Mouse (Mus musculus): ENCODE data around the gene Rab11fip4. TPM values are rescaled to one million over a fixed set of nuclear protein-coding genes. Genes with fewer than 3 reads are reported as not detected.

Rab11fip4 gene
- polyA plus RNA-seq, 1 experiment from 2014 or later = 1.7 TPM

DNA sequence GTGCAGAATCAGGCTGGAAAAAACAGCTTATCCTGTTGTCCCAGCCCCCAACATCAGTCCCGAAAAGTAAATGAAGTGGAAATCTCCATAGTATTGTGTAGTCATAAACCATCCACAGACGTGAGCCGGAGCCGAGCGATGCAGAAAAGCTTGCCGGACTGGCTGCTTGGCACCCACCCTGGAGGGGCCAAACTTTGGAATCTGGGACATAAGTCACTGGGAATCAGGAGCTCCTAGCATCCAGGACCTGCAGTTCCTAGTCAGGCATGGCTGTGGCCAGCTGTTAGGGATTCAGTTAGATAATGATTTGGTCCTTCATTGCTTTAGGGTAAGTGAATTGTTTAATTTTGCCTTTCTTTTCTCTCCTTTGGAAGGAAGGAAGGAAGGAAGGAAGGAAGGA lies 122.2 kb downstream of the Rab11fip4 start:
- no peaks in the 10 kb centered on the region for H3K27me3 ChIP-seq (replicated peaks; ENCODE audit: control insufficient read depth, insufficient read depth, low read length)
- H3K4me2 ChIP-seq (replicated peaks; ENCODE audit: low read depth) = peak overlapping the region; percentile 98
- no peak overlapping the region for H3K27ac ChIP-seq (ENCODE audit: low read depth, low read length)
- H3K4me1 ChIP-seq (replicated peaks; ENCODE audit: control insufficient read depth, insufficient read depth, low read length) = peaks cover 5% of the 10 kb centered on the region; the same call in 1 of the 2 replicates
- no peak overlapping the region for H3K9ac ChIP-seq (ENCODE audit: low read depth, low read length)
- ATAC-seq = no peak
- WGBS = 16% methylated on average over 6 of the region's 6 CpGs
- no peaks in the 10 kb centered on the region for H3K9me3 ChIP-seq (ENCODE audit: control insufficient read depth)
- peak overlapping the region; percentile 57; the same call in 1 of the 2 replicates for H3K4me3 ChIP-seq (ENCODE audit: low read depth, low read length)
- H3K36me3 ChIP-seq (ENCODE audit: control insufficient read depth, insufficient read depth) = no peaks in the 10 kb centered on the region
- TF ChIP-seq CTCF (IDR thresholded peaks at IDR 0.05; ENCODE audit: low read depth) = no peak

DNA sequence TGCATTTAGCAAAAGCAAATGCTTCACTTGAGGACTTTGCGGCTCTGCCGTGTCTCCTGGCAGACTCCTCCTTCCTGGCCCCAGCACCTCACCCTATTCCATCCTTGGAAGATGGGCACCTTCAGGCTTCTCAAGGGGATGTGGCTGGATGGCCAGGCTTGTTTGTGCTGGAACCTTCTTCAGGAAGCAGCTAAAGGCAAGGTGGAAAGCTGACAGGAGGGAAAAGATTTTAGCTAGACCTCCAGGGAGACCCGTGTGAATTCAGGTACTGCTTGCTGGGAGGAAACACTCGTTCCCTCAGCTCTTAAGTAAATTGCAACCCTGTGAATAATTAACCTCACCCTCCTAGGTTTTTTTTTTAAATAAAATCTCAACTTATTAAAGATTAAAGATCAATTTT lies 122.7 kb downstream of the Rab11fip4 start:
- H3K4me2 ChIP-seq (replicated peaks; ENCODE audit: low read depth) = peak overlapping the region; percentile 98
- no peak overlapping the region for H3K9ac ChIP-seq (ENCODE audit: low read depth, low read length)
- WGBS = 22% methylated on average over 4 of the region's 4 CpGs
- no peaks in the 10 kb centered on the region for H3K9me3 ChIP-seq (ENCODE audit: control insufficient read depth)
- H3K4me1 ChIP-seq (replicated peaks; ENCODE audit: control insufficient read depth, insufficient read depth, low read length) = peaks cover 5% of the 10 kb centered on the region; the same call in 1 of the 2 replicates
- no peaks in the 10 kb centered on the region for H3K27me3 ChIP-seq (replicated peaks; ENCODE audit: control insufficient read depth, insufficient read depth, low read length)
- no peak overlapping the region for H3K27ac ChIP-seq (ENCODE audit: low read depth, low read length)
- H3K4me3 ChIP-seq (ENCODE audit: low read depth, low read length) = no peak overlapping the region
- no peak for TF ChIP-seq CTCF (IDR thresholded peaks at IDR 0.05; ENCODE audit: low read depth)
- ATAC-seq = no peak
- no peaks in the 10 kb centered on the region for H3K36me3 ChIP-seq (ENCODE audit: control insufficient read depth, insufficient read depth)

DNA sequence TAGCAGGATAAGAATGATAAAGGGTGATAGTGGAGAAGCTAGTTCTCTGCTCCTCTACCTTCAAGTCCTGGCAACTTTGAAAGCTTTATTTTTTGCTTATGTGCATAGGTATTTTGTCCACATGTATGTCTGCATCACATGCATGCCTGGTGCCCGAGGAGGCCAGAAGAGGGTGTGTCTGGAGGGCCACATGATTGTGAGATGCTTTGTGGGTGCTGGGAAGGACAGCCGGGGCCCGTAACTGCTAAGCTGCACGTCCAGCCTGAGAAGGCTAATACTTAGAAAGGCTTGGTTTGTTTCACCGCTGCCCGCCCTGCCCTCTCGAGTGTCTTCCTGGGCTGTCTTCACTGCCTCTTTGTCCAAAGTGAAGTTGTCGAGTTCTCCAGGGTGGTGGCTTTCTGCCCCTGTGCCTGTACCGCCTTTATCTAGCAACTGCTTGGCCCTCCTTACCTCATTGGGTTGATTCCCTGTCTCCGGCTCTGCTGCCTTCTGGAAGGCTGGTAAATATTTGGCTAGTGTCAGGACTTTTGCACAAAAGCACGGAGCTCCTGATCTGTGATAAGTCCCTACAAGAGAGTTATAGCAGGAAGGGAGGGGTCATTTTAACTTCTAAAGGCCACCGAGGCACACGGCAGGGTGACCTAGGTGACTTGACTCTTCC lies 123.2 kb downstream of the Rab11fip4 start:
- 0 out of 2 replicates have a peak overlapping the region, but pooled peaks have one; percentile 1 for H3K9ac ChIP-seq (ENCODE audit: low read depth, low read length)
- no peak overlapping the region for H3K4me3 ChIP-seq (ENCODE audit: low read depth, low read length)
- H3K36me3 ChIP-seq (ENCODE audit: control insufficient read depth, insufficient read depth) = no peaks in the 10 kb centered on the region
- H3K4me2 ChIP-seq (replicated peaks; ENCODE audit: low read depth) = peak overlapping the region; percentile 98
- WGBS = 29% methylated on average over 13 of the region's 13 CpGs
- no peak for TF ChIP-seq CTCF (IDR thresholded peaks at IDR 0.05; ENCODE audit: low read depth)
- ATAC-seq = no peak
- H3K4me1 ChIP-seq (replicated peaks; ENCODE audit: control insufficient read depth, insufficient read depth, low read length) = peaks cover 5% of the 10 kb centered on the region; the same call in 1 of the 2 replicates
- H3K9me3 ChIP-seq (ENCODE audit: control insufficient read depth) = no peaks in the 10 kb centered on the region
- H3K27ac ChIP-seq (ENCODE audit: low read depth, low read length) = no peak overlapping the region
- no peaks in the 10 kb centered on the region for H3K27me3 ChIP-seq (replicated peaks; ENCODE audit: control insufficient read depth, insufficient read depth, low read length)

DNA sequence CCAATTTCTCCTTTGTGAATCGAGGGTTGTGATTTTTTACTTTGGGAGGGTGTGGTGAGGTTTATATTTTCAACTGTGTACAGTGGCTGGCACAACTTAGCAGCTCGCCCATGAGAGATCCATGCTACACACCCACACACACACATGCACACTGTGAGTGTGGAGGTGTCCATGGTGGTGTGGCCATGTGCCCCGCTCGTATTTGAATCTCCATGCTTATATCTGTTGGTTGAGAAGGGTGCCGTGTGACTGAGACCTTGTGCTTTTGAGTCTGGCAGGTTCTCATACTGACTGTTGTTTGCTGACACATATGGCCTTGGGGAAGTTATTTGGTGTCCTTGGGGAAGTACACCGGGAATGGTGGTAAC lies 123.7 kb downstream of the Rab11fip4 start:
- no peak for TF ChIP-seq CTCF (IDR thresholded peaks at IDR 0.05; ENCODE audit: low read depth)
- H3K4me1 ChIP-seq (replicated peaks; ENCODE audit: control insufficient read depth, insufficient read depth, low read length) = peaks cover 5% of the 10 kb centered on the region; the same call in 1 of the 2 replicates
- WGBS = 60% methylated on average over 6 of the region's 6 CpGs
- no peaks in the 10 kb centered on the region for H3K36me3 ChIP-seq (ENCODE audit: control insufficient read depth, insufficient read depth)
- H3K9ac ChIP-seq (ENCODE audit: low read depth, low read length) = no peak overlapping the region
- ATAC-seq = no peak
- H3K4me2 ChIP-seq (replicated peaks; ENCODE audit: low read depth) = peak overlapping the region; percentile 98
- no peaks in the 10 kb centered on the region for H3K9me3 ChIP-seq (ENCODE audit: control insufficient read depth)
- H3K4me3 ChIP-seq (ENCODE audit: low read depth, low read length) = no peak overlapping the region
- no peak overlapping the region for H3K27ac ChIP-seq (ENCODE audit: low read depth, low read length)
- no peaks in the 10 kb centered on the region for H3K27me3 ChIP-seq (replicated peaks; ENCODE audit: control insufficient read depth, insufficient read depth, low read length)

DNA sequence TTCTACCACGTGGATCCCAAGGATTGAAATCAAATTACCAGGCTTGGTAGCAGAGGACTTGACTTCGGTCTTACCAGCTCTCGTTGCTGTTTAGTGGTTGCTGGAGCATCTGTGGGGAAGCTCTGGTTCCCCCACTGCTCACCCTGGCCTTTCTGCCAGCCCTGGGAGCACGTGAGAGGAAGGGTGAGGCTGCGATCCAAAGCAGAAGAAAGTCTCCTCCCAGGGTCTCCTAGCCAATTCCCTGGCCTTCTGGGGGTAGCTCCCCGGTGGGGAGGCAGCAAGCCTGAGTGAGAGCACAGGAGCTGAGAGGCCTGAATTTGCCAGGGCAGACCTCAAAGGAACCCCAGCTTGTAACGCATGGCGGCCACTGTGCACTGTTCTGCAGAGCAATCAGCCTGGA lies 124.3 kb downstream of the Rab11fip4 start:
- Histone ChIP-seq H3K27me3 (replicated peaks; ENCODE audit: control insufficient read depth, insufficient read depth, low read length) (no peaks in the 10 kb centered on the region), H3K36me3 (ENCODE audit: control insufficient read depth, insufficient read depth) (no peaks in the 10 kb centered on the region), H3K9ac (ENCODE audit: low read depth, low read length) (no peak overlapping the region), H3K4me3 (ENCODE audit: low read depth, low read length) (no peak overlapping the region), H3K4me1 (replicated peaks; ENCODE audit: control insufficient read depth, insufficient read depth, low read length) (peaks cover 5% of the 10 kb centered on the region; the same call in 1 of the 2 replicates), H3K9me3 (ENCODE audit: control insufficient read depth) (no peaks in the 10 kb centered on the region), H3K27ac (ENCODE audit: low read depth, low read length) (no peak overlapping the region), H3K4me2 (replicated peaks; ENCODE audit: low read depth) (no peak overlapping the region)
- no peak for TF ChIP-seq CTCF (IDR thresholded peaks at IDR 0.05; ENCODE audit: low read depth)
- no peak for ATAC-seq
- 82% methylated on average over 8 of the region's 8 CpGs for WGBS

DNA sequence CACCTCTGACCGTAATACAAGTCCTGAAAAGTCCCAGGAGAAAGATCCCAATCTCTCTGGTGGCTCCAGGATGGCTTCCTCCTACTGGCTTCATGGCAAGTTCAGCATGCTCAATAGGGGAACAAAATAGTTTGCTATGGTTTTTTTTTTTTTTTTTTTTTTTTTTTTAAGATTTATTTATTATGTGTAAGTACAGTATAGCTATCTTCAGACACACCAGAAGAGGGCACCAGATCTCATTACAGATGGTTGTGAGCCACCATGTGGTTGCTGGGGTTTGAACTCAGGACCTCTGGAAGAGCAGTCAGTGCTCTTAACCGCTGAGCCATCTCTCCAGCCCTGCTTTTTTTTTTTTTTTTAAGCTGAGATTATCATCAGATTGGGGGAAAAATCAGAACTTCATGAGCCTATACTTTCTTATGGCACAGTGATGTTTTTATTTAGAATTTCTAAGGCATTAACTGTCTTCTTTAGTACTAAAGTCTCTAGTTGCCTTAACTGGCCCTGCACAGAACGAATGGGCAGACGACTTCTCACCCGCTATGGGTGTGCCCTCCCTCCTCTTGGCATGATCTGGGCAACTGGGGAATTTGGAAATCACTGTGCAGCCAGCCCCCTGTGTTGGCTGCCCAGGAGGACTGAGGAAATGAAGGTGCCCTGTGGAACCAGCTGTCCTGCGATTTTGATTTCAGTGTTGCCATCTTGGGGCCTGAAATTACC lies 124.9 kb downstream of the Rab11fip4 start:
- no peak overlapping the region for H3K4me3 ChIP-seq (ENCODE audit: low read depth, low read length)
- no peaks in the 10 kb centered on the region for H3K9me3 ChIP-seq (ENCODE audit: control insufficient read depth)
- no peaks in the 10 kb centered on the region for H3K36me3 ChIP-seq (ENCODE audit: control insufficient read depth, insufficient read depth)
- no peak for TF ChIP-seq CTCF (IDR thresholded peaks at IDR 0.05; ENCODE audit: low read depth)
- H3K27me3 ChIP-seq (replicated peaks; ENCODE audit: control insufficient read depth, insufficient read depth, low read length) = no peaks in the 10 kb centered on the region
- H3K9ac ChIP-seq (ENCODE audit: low read depth, low read length) = no peak overlapping the region
- peaks cover 5% of the 10 kb centered on the region; the same call in 1 of the 2 replicates for H3K4me1 ChIP-seq (replicated peaks; ENCODE audit: control insufficient read depth, insufficient read depth, low read length)
- ATAC-seq = no peak
- WGBS = 92% methylated on average over 6 of the region's 6 CpGs
- no peak overlapping the region for H3K4me2 ChIP-seq (replicated peaks; ENCODE audit: low read depth)
- no peak overlapping the region for H3K27ac ChIP-seq (ENCODE audit: low read depth, low read length)
